Mouse (Mus musculus): Measurements from ENCODE around the gene Dnttip1.

Dnttip1 gene

DNA sequence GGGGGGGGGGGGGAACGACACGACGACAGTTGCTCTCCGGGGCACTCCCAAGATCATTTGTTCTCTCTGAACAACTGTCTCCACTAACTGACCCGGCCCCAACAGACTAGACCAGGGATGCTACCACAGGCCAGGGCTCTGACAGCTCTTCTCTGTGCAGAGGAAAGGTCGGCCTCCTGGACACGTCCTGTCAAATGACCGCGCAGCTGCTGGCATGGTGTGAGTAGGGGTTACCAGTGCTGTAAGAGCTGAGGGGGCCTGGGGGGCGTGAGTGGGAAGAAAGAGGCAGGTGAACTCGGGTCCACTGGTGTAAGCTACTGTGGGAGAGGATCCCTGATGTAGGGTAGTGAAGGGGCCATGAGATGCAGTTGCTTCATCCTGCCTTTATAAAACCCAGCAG, 12.1 kb downstream of the Dnttip1 start:
- no peak for DNase-seq

DNA sequence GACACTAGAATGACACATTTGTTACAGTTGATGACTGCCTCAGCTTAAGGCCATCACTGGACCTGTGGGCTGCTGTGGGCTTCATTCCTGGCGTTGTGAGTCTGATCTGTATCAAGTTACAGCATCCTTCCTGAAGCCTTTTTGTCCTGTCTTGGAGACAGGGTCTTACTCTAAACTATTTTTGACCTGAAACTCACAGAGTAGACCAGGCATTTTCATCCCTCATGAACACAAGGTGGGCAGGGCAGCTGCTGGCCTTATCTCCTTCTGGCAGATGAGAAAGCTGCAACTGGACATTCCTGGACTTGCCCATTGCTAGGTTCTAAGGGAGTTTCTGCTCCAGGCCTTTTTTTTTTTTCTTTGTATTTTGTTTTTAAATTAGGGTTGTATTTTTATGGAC, 12.9 kb downstream of the Dnttip1 start:
- DNase-seq: no peak

DNA sequence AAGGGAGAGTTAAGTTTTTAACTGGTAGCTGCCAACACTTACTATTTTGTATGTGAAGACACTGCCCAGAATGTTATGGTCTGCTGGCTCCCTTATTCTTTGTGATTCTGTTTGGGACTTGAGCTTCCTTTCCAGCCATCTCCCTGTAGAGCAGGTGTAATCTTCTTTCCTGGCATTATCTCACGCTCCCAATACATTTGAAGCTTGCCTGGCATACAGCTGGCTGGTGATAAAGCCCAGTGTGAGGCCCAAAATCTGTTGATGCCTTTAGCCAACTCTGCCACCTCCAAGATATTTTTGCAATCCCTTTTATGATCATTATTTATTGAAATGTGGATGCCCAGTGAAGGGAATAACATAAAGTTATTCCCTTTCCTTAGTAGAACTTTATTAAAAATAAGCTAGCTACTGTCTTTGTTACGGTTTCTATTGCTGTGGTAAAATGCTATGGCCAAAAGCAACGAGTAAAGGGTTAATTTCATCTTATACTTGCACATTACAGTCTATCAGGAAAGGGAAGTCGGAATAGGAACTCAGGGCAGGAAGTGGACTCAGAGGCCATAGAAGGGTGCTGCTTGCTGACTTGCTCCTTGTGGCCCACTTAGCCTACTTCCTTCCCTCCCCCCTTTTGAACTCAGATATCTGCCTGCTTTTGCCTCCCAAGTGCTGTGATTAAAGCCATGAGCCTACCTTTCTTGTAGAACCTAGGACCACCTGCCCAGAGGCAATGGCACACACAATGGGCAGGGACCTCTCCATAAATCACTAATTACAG, 14.5 kb downstream of the Dnttip1 start:
- DNase-seq: no peak

DNA sequence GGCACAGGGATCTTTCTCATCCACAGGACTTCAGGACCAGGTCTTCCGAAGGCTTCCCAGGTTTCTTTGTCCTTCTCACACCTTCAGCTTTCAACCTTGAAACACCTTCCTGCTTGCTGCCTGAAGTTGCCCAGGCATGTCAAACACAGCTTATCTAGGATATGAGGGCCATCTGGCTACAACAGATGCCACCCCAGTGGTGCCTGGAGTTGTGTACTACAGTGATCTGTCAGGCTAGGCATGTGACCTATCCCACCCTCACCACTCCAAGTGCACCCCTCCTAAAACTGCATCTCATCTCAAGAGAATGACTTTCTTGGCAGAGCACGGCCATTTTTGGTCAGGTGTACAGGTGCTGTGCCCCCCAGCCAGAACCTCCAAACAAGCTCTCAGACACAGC, 15.7 kb downstream of the Dnttip1 start:
- DNase-seq: peak; percentile 57 to 68

DNA sequence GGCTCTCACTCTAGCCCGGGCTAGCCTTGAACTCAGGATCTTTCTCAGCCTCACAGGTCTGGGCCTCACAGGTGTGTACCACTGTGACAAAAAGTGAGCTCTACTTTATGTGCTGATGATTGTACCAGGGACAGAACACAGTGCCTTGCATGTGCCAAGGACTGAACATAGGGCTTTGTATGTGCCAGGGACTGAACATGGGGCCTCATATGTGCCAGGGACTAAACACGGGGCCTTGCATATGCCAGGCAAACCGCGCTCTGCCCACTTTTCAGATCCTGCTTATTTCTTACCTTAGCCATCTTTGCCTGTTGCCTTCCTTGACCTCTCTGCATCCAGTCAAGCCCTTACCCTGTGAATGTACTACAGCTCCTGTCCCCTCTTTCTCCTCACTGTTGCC, 16.2 kb downstream of the Dnttip1 start:
- DNase-seq: peak; percentile 22 to 43

DNA sequence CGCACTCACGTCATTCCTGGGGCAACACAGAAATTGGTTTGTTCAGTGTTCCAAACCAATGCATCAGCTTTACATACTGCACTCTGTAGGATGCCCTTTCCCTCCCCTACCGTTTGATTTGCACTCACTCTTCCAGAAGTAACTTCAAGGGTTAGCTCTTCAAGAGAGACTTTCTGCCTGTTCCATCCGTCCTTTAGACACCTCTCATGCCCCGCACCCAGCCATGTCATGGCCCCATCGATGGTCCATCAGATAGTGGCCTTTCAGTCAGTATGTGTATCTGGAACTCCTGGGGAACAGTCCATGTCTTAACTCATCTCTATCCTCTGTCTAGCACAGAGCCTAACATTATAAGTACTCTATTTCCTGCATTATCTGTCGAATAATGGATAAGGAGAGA, 16.8 kb downstream of the Dnttip1 start:
- no peak for DNase-seq

DNA sequence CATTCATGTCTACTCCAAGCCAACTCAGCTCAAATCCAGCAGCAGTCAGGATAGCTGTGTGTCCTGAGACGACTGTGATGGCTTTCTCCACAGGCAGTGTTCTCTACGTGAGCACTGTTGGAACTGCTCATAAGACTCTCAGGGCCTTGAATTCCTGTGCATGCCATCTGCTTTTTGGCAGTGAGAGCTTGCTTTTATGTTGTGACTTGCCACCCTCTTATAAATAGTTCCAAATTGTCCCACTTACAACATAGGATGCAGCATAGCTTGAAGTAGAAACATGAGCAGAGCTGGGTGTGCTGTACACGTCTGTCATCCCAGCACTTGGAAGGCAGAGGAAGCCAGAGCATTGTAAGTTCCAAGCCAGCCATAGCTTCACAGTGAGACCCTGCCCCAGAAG, 20.1 kb downstream of the Dnttip1 start:
- no peak for DNase-seq

DNA sequence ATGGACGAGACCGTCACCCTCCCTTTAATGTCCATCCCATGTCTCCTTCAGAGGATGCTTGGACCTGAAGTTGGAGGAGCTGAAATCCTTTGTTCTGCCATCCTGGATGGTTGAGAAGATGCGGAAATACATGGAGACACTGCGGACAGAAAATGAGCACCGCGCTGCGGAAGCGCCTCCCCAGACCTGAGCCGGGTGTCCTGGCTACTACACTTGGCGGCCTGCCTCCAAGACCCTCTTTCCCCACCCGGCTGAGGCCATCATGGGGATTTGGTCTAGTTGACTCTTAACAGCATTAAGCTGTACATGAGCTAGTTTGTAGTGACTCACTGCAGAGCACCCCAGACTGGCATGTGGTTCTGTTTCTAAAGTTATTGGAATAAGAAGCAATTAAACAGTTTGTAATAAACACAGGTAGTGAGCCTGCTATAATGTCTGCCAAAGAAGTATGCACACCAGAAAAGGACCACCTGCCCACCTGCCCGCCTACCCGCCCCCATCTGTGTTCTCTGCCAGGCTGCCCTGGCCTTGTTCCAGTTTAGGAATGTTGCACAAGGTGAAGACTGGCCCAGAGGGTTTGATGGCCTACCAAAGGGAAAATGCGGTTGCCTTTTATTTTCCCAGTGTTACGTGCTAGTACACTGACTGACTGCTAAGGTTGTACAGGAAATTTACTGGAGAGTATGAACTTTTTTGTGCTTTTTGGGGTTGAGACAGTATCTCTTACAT, 22.2 kb downstream of the Dnttip1 start:
- DNase-seq: peak; percentile 78 to 86

DNA sequence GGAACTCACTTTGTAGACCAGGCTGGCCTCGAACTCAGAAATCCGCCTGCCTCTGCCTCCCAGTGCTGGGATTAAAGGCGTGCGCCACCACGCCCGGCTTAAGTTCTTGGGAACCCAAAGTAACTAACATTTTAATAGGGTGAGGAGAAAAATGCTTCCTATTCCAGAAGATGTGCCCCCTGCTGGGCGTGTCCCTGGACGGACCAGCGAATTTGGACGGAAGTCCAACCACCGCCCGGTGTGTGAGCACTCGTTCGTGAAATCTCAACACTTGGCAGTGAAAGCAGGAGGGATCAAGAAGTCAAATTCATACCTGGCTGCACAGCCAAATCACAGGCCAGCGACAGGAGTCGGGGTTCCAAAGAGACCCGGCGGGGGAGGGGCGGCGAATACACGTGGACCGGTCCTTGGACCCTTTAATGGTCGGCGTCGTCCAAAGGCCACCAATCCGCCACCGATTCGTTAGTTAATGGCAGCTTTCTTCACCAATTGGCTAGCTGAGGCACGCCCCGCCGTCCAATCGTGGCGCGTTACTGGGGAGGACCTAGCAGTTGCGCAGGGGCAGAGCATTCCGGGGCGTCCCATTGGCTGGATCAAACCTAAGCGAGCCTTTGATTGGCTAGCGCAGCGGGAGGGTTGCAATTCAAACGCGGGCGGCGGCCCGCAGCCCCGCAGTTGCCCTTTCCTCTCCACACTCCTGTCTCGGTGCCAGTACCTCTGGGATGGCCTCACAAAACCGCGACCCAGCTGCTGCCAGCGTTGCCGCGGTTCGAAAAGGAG, 23.7 kb downstream of the Dnttip1 start, which contains the start of gene Ube2c:
Ube2c (plus strand) TSS at position 641 of the 780 bp plus-strand sequence.
- peak; percentile 99 for DNase-seq

DNA sequence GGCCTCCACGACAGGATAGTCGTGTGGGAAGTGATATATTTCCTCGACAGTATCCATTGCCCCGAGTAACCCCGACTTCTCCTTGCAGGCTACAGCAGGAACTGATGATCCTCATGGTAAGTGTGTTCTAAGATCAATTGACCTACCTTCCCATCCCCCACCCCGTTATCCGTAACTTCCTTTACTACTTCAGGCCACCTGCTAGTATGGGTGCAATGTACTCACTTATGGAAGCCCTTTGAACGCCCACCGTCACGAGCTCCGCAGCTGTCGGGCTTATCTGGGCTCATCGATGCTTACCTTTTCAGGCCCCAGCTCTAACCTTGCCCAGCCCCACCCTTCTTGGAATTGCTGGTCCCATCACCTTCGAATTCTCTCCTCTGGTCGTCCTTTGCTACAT, 24.5 kb downstream of the Dnttip1 start:
- no peak for DNase-seq

DNA sequence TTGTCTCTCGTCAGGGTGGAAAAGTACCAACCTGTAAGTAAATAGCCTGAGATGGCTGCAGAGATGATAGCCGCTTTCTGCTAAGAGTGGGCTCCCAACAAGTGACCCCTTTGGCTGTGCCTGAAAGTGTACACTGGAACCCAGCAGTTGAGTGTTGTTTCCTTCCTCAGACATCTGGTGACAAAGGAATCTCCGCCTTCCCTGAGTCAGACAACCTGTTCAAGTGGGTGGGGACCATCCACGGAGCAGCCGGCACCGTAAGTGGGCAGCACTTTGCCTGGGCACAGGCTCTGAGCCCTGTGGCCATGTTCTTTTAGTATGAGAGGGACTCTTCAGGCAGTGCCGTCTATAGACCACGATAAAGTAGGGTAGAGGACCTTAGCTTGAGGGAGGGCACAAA, 25.3 kb downstream of the Dnttip1 start:
- DNase-seq: no peak

DNA sequence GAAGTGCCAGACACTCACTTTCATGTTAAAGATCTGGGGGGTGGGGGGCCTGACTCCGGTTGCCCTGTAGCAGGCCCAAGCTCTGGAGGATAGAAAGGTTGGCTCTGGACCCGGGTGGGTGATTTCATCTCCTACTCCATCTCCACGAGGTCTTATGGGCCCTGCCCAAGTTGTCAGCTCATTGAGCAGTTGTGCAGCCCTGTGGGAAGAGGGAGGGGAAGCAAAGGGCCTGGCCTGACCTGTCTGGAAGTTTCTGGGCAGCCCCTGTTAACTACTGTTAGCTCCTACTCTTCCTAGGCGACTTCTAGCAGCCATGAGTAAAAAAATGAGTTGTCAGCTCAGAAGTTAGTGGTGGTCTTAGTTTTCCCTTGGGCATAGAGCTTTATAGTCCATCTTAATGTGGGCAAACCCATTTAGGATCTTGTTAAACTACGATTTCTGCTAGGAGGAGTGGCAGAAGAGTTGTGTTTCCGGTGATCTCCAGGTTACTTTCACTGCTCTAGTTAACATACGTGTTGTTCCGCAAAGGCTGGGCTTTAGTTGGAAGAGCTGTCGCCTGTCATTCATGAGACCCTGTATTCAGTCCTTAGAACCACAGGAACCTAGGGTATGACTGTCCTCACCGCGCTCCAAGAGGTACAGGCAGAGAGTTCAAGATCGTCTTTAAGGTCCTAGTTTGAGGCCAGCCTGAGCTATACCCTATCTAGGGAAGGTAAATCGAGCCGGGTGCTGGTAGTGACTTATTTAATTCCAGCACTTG, 27.6 kb downstream of the Dnttip1 start:
- DNase-seq: no peak

DNA sequence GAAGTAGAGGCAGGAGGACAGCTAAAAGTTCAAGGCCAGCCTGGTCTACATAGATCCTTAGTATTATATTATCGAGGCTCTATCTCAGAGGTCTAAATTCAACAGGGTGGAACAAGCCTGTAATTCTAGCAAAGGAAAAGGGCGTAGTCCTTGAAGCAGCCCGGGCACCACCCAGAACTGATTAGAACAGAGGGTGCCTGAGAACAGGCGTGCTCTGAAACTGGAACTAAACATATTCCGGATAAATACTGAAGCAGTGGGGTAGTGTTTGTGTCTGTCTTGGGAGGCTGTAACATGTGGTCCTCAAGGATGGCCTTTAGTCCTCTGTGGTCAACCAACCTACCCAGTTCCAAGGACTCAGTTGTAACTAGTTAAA, 28.2 kb downstream of the Dnttip1 start:
- DNase-seq: no peak

DNA sequence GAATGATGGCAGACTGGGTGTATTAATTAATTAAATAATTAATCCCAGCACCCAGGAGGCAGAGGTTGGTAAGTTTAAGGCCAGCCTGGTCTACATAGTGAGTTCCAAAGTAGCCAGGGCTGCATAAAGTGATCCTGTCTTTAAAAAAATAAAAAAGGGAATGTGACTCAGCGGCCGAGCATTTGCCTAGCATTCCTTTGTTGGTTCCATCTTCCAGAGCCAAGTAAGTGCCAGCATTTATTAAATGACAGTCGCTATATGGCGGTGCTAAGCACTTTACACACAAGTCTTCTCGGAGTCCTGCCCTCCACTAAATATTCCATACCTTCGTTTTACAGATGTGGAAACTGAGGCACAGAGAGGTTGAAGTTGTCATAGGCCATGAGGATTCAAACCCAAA, 30.3 kb downstream of the Dnttip1 start:
- DNase-seq: no peak

DNA sequence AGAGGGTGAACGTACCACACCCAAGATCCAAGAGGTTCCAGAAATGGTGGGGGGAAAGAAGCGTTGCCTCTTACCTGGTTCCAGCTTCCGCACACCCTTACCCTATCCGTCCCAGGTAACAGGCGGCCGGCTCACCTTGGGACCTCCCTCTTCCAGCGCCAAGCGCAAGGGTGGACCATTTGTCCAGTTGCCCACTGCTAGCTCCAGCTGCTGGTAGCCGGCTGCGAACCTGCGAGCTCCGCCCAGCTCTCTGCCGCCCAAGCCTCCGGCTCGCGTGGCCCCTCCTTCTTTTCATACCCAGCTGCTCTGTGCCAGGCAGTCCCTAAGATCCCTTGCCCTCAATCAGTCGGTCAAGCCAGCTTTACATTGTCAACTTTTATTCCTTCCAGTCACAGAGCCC, 31.0 kb downstream of the Dnttip1 start:
- DNase-seq: no peak

DNA sequence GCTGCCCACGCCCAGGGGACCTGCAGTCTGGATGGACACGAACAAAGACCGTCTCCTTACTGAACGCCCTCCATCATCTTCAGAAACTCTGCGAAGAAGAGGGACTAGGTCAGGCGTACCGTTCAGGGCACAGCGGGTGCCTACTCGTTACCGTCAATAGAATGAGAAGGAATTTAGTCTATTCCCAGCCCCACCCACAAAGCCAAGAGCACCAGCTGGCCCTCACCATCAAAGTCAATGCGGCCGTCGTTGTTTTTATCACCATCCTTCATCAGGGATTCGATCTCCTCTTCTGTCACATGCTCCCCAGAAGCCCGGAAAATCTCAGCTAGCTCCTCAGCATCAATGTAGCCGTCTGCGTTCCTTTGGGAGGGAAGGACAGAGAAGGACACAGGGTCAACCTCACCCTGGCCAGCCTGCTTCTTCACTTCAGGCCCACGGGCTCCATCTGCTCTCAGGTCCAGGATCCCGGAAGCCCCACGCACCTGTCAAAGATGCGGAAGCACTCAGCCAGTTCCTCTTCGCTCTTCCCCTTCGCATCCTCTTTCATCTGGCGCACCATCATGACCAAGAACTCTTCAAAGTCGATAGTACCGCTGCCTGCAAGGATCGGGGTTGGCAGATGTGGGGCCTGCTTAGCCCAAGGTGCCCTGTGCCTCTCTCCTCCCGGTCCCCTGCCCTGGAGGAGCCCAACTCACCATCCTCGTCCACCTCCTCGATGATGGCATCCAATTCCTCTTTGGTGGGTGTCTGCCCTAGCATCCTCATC, 31.6 kb downstream of the Dnttip1 start:
- no peak for DNase-seq

DNA sequence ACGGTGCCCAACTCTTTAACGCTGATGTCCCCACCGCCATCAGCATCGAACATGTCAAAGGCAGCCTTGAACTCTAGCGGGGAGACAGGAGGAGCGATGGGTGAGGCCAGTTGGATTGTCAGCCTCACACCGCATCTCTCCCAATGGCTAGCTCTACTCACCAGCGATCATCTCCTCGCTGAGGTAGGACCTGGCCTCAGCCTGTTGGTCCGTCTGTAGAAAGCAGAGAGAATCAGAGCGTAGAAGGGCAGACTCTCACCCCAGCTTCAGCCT, 32.2 kb downstream of the Dnttip1 start:
- DNase-seq: no peak

DNA sequence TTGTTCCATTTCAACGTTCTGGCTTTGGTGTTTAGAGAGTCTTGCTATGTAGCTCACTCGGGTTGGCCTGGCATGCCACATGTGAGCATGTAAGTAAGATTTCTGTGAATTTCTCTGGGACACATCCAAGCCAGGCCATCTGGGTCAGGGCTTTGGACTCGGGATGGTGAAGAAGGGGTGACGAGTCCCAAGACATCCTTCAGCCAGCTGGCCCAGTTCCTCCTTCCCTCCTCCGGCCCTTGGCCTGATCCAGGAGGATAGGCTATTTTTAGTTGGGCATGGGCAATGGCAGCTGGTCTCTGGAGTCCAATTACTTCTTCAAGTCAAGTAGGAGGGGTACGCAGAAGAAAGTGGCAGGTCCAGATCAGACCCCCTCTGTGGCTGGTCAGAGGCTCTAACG, 33.0 kb downstream of the Dnttip1 start:
- peak; percentile 64 to 67 for DNase-seq

DNA sequence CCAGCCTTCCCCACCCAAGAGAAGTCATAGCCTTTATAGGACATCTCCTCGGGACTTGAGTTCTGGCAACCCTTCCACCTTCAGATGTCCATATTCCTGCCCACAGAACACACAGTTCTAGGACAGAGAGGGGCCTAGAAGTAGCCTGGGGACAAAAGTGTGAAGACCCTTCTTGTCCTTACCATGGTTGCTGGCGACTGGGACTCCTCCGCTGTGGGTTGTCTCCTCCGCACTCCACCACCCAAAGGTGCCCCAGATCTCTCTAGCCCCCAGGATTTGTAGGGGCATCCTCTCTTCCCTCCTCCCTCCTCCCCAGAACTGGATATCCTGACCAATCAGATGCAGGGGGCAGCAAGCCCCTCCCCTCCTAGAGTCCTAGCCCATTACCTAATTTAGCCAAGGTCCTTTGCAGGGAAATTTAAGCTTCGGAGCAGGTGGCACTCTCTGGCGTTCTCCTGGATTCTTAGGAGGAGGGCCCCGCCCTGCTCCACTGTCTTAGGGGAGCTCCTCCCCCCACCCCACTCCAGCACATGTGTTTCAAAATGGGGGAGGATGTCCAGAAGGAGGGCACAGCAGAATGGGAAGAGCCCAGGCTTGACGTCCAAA, 33.8 kb downstream of the Dnttip1 start, which contains the start of gene Tnnc2:
Tnnc2 (minus strand) TSS at position 487 of the 606 bp plus-strand sequence.
- DNase-seq: no peak

DNA sequence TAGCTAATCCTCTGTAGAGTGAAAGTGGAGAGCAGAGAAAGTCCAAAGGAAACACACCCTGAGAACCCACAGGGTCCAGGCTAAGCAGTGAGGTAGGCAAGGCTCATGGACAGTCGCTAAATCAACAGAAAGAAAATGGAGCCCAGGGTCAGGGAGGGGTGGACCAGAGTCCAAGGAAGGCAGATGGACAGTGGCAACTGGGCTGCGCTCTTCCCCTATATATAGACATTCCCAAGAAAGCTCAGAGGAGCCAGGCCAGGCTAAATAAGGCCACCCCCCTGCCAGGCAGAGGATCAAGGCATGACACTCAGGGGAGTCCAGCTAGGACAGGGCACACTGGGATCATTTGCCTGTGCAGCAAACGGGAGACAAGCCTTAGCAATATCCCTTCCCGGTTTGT, 36.1 kb downstream of the Dnttip1 start:
- no peak for DNase-seq

DNA sequence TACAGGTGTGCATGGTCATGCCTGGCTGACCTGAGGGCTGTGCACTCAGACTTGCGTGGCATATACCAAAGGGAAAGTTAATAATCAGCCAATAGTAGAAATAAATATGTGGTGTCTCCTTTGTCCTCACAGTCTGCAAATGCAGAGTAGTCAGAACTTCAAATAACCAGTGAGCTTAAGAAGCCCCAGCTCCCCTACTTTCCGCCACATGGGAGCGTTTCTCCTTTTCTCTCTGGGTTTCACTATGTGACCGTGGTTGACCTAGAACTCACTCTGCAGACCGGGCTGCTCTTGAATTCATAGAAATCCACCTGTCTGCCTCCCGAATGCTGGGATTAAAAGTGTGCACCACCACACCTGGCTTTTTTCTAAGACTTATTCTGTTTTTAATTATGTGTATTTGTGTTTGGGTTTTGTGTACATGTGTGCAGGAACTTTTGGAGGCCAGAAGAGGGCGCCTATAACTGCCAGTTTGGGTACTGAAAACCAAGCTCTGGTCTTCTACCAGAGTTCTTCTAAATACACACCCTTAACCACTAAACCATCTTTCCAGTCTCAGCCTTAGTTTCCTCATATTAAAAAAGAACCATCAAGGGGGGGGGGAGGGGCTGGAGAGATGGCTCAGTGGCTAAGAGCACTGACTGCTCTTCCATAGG, 38.3 kb downstream of the Dnttip1 start:
- DNase-seq: no peak

Data from cerebellum, postnatal 10 days (tissue).